Mouse (Mus musculus) adrenal gland, adult (tissue): ENCODE measurements around the gene Serpinh1.

Source experiments
- DNase-seq, 2 experiments: peaks; one replicate each; pipeline ENCODE4 v3.0.0; 2022 to 2023; ENCODE audit warnings: low spot score in 1 of 2; ENCODE audit not compliant: inconsistent age in 2 of 2

The Serpinh1 gene

DNA sequence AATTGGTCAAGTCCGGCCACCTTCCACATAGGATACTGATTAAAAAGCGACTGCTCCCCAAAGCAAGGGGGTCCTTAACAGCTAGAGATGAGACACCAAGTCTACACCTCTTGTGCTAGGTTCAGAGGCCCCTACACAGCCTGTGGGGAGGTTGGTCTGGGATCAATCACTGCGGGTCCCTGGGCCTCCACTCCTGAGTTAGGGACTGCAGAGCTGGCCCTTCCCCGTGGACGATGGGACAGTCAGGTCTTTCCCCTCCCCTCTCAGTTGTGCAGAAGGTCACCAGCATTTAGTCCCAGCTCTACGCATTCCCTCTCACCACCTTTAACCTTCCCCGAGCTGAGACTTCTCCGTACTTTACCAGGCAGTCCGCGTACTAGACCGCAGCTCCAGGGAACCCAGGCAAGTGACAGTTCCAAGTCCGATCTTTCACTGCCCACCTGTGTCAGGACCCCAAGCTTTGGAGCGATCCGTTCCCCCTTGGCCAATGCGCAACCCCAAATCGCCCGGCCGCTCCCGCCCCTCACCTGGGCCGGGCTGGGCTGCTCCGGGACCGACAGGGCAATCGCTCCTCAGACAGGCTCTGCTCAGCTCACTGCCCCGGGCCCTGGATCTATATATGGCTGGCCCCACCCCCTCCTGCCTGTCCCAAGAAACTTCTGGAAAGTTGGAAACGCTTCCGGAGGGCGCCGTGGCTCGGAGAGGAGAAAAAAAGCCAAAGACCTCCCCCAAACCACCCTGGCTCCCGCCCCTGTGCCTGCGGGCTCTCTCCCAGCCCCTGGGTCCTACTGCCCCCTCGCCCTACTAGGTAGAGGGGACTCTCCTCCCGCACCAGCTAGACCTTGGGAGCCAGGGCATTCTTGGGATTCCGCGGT is at the start of gene Serpinh1:
Serpinh1 (minus strand) TSS at position 714 of the 875 bp plus-strand sequence.
- DNase-seq, result peak; percentile 90 to 95

DNA sequence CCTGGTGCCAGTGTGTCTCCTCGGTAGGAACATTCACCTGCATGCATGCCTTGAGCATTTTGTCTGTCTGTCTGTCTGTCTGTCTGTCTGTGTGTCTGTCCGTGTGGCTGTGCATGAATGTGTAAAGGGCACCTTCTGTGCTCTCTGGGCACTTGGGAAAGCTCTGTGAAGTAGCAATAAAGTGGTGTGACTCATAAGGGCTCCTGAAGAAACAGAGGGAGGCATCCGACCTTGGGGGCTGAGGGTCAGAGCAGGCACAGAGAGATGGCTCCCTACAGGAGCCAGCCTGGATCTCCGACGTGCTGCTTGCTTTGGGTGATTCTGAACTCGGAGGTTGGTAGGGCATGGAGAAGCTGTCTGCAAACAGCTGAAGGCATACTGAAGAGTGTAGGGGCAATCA is 49.4 kb upstream of the Serpinh1 start:
- peak; percentile 40 to 60 for DNase-seq

DNA sequence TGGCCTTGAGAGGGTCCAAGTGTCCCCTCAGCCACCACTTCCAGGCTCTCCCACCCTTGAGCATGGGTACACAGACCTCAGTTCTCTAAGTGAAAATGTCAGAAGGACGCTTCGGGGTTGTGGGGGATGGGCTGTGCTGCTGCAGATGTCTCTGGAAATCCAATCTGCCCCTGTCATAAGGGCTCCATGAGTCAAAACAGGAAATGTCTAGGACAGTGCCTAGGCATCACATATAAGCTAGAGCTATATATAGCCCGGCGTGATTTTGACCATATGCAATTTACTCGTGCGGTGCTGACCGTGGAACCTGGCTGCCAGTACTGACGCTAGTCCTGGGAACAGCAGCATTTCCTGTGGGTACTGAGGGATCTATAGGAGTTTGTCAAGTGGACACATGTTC is 48.3 kb upstream of the Serpinh1 start:
- no peak for DNase-seq

DNA sequence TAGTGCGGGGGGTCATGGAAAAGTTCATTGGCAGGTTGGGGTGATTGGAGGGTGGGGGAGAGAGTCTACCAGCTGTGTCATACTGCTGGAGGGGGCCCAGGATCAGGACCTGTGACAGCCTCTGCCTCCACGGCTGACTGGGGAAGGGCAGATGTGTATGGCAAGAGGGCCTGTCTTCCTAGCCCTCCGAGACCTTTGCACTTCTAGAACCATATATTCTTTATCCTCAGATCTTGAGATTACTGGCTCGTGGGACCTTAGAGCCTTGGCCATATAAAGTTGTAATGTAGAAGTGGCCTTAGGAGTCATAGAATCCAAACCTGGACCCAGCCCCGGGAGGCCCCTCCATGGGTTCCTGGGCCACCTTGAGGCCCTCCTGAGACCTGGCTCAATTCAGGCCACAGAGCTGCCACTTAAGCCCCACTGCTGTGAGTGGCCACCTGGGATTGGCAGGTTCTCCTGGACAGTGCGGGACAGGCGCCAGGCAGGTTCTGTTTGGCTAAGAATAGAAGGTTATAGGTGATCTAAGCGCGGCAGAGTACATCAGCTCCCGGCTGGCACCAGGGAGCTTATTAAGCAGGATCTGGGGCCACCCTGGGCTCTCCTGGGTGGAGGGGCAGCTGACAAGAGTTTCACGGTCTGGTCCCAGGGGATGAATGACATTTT is 44.1 kb upstream of the Serpinh1 start:
- no peak for DNase-seq

DNA sequence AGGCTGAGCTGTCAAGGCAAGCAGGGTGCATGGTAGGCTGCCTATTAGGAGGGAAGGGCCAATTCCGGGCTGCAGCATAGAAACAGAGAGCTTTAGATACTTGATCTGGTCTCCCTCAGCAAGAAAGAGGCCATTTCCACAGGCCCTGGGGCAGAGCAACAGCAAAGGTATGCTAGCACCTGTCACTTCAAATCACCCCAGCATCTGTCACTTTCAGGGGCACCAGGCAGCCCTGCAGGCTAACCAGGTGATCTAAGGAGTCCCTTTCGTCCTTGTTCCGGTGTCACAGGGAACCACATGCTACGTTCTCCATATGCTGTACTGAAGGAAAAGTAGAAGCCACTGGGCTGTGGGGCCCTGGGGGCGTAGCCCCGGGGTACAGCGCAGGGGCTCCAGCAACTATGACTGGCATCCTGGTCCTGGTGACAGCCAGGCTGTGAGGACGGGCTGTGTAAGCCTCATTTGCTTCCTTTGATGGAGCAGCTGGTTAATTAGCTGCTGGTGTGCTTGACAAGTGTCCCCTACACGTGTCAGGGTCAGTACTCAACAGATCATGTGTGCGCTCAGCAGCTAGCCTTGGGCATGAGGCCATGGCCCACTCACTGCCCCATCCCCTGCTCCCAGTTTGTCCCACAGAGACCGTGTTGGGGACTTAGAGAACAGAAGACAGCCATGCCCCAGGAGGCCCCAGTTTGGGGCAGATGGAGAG is 43.0 kb upstream of the Serpinh1 start:
- peak; percentile 40 to 70 for DNase-seq

DNA sequence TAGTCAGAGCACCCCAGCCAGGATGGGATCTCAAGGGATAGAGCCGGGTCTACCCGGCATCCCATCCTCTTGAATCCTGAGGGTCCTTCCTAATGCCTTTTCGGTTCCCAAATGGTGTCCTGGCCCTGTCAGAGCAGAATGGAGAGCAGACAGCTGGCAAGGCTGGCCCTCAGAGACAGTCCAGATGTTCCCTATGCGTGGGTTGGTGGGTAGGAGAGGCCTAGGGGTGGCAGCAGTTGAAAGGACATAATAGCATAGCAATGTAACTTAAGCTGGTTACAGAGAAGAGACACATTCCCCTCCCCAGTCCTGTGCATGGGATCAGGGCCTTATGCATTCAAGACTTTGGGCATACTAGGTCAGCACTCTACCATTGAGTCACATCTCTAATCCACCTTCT is 42.3 kb upstream of the Serpinh1 start:
- DNase-seq, result no peak

DNA sequence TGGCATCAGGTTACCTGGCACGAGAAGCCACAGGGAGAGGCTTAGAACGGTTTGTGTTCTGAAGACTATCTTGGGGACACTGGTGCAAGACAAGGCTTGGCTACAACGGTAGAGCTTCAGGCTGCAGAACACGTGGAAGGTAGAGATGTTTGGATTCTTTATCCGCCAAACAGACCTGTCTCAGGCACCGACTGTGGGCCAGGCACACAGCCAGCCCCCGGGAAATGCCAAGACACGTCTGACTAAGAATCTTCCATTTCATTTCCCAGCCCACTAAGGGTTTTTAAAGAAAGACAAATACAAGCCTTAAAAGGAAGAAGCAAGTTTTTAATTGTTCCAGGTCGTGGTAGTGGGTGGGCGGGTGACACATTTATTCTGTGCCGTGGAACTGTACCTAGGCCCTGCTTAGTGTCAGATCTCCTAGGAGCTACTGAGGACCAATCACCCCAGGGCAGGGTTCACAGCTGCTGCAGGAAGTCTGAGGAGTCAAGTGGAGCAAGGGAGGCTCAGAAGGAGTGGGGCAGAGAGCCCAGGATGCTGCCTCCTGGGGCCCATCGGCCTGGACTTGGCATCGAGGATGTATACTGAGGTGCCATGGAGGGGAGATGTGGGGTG is 40.8 kb upstream of the Serpinh1 start:
- no peak for DNase-seq

DNA sequence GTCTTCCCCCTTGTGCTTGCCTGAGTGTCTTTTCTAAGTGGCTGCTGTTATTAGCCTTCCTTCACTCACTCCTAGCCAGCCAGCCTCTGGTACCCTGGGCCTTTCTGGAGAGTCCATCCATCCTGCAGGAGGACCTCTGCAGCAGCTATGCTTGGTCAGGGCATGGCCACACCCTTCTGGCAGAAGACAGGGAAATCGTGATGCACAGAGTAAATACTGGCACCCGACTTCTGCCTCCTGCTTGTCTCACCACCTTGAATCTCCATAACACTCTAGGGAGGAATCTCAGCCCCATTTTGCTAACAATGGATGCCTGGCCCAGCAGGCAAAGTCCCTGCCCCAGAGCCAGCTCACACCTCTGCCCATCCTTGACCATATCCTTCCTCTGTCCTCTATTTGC is 39.7 kb upstream of the Serpinh1 start:
- DNase-seq, result no peak

DNA sequence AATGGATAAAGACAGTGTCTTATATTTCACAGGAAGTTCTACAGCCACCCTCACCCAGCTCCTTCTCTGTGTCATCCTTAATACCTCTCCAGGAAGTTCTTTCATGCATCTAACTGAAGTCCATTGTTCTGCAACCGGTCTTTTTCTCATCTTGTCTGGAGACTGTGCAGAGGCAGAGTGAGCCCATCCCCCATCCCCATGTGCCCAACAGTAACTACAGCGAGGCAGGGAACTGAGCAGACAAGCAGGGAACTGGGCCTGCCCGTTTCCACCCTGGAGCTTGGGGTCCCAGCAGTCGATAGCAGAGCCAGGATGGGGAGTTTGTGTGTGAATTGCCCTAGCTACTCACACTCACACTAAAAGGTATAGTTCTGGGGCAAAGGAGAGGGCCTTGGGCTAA is 37.5 kb upstream of the Serpinh1 start:
- no peak for DNase-seq

DNA sequence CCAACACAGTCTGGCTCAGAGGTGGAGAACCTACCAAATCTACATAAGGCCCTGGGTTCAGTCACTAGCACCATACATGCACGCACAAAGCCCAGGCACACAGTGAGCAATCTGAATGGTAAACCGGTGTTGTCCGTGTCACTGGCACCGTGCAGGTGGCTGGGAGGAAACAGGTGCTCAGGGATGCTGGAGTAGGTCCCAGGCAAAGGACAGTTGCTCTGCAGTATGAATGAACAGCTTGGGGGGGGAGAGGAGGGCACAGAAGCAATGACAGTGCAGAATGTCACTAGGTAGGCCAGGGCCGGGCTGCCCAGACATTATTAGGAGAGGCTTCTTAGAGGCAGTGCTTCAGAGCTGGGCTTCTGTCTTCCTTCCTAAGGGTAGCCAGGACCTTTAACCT is 34.3 kb upstream of the Serpinh1 start:
- DNase-seq, result no peak

DNA sequence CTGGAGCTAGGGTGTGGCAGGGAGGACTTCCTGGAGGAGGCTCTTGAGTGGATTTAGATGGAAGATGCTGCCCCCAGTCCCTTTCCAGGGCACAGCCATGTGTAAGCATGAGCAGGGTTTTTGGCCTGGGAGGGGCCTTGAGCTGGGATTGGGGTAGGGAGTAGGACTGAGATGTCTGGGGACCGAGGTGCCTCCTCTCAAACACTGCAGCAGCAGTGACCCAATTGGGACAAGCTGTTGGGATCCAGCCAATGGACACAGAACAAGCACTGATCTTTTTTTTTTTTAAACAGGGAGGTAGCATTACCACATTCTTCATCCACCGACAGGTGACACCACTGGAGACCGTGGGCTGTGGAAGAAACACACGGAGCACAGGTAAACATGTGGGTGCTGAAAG is 33.8 kb upstream of the Serpinh1 start:
- DNase-seq, result no peak

DNA sequence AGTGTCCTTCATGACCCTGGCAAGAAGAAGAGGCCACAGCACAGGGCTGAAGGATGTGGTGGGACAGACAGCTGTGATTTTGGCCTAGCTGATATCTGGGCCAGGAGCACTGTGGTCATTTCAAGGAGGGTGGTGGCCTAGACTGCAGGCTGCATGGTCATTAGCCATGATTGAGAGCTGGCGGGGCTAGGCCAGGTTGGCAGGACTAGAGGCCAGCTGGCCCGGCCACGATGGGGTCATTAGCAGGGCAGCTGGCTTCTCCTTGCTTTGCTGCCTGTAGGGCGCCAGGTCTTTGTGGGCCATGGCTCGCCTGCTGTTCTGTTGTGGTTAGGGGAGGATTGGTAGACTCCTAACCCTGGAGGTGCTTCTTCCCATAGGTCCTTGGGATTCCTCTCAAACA is 33.0 kb upstream of the Serpinh1 start:
- peak in 1 of 2 experiments; percentile 64 for DNase-seq

DNA sequence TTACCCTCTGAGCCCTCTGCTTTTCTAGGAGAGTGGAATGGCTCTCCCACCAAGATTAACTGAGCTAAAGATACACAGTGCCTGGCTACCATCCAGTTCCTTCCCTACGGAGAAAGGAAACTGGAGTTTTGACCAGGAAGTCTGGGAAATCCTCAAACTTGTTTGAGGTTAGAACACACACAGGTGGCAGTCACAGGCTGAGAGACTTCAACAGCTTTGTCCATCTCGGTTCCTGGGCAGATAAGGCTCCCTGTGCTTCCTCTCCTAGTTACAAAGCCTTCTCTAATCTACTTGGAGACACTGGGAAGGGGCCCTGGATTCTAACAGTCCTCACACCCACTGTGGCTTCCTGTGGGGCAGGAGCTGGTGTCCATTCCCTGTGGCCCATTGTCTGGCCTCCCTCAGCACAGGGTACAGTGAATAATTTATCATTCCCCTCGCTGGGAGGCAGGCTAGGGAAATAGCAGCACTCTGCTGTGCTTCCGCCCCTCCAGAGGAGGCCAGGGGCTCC is 31.1 kb upstream of the Serpinh1 start:
- DNase-seq, result peak in 1 of 2 experiments; percentile 60

DNA sequence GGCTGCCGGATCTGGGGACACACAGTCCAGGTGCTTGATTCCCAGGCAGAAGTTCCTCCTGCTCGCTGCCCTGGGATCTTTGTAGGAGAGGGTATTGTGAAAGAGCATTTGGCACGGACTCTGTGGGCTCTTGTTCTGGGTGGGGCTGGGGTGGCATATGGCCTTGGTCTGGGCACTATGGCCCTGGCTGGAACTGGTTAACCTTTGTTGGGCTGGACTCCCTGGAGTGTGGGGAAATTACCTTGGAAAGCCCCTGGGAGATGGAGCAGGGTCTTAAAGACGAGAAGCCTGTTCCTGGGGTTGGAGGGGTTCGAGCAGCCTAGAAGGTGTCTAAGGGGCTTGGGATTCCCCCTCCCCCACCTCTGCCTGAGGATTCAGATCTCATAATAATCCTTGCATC is 30.2 kb upstream of the Serpinh1 start:
- DNase-seq, result peak; percentile 61 to 76

DNA sequence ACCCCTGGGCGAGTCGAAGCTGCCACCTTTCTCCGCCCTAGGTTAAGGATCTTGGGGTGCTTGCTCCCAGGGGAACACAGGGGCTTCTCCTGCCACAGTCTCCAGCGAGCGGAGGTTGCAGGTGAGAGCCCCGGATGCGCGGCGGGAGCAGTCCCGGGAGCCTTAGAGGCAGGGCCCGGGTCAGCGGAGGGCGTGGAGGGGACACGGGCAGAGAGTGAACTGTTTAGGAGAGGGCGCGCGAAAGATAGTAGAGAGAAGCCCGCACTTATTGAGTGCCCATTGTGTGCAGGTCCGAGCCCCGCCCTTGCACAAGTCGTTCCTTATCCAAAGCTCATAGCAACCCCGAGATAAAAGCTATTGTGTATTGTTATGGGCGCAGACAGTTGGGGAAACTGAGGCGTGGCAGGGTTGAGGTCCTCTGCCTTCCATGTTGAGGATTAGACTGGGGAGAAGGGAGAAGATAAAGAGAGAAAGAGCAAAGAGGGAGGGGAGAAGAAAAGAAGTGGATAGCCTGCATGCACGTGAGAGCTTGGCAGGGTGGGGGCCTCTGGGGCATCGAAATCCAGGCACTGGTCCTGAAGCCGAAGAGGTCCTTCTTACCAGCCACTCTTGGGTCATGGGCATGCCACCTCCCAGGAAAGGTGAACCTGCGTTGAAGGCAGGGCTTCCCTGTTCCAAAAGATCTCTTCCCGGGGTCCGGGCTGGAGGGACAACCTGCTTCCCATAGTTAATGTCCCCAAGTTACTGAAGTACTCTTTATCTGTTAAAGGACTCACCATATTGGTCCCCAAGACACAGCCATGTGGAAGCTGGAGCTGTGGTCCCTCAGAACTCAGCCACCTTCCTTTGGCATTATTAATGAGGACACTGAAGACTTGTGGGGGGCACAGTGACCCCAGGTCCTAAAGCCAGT is 29.3 kb upstream of the Serpinh1 start:
- peak in 1 of 2 experiments; percentile 52 for DNase-seq

DNA sequence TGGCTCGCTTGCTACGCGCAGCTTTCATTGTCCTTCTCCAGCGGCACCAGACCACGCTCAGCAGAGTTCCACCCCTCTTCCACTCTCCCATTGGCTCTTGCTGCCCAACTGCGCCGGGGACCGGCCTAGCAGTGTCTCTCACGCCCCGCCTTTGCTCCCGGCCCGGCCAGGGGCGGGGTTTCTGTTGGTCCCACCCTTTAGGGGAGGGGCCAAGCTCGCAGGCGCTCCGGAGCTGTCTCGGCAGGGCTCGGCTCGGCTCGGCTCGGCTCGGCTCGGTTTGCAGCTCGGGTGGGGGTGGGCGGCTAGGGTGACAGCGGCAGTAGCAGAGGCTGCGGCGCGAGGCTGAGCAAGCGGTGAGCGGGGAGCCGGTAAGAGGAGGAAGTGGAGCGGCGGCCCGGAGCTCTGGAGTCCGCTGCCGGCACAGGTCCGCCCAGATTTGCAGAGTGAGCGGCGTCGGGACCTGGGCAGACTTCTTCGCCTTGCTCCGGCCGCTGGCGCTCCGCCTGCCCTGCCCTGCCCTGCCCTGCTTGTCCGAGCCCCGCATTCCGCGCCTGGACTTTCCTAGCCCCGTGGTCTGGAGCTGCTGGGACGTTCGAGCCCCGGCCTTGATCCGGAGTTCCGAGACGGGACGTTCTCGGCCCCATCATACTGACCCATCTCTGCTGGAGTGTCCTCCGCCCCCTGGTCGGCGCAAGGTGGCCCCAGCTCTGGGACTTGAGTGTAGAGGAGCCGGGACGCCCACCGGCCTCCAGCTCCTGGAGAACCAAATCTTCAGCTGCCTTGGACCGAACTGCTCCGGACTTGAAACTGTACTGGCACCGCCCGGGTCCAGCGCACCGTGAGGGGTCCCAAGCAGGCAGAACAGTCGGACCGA is 28.4 kb upstream of the Serpinh1 start, which contains the start of gene Gdpd5:
Gdpd5 (plus strand) TSS at position 201 of the 874 bp plus-strand sequence.
- DNase-seq, result peak; percentile 100

DNA sequence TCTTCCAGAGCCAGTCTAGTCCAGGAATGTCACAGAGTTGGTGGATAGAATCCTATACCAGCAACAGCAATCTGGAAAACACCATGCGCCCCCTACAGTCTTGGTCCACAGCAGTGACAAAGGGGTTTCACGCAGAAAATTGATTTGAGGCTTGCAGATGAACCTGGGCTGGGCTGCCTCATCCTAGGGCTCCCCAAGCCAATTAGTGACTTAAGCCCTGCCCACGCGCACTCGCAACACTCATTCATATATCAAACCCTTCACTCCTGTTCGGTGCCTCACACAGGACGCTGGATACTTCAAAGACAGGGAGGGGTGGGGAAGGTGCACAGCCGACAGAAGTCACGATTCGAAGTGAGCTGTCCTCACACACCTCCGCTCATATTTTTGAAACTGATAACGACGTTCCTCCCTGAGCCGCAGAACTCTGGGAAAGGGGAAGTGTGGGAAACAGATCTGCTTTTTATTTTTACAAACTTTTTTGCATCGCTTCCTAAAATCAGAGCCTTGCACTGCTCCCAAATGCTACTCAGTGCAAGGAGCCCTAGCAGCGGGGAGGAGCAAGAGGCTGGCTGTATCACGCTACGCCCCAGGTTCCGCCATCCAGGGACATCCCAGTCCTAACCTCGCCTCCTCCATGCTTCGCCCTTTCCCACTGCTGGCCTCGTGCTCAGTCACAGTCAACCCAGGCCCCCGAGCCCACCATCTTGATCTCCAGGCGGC is 27.6 kb upstream of the Serpinh1 start:
- DNase-seq, result peak in 1 of 2 experiments; percentile 44

DNA sequence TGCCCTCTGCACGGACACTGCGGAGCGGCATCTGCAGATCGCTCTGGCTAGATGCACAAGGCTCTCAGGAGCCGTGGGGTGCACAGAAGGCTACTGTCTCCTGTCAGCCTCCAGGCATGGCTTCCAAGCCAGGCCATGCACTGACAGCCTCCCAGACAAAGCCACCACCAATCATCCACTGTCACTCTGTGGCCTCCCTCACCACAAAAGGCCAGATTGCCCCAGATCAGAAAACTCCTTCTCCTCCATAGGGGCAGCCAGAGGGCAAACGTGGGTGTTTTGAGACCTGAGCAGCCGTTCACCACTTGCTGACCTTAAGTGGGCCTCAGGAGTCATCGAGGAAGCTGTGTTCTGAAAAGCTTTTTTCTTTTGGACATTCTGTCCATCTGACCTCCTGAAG is 25.8 kb upstream of the Serpinh1 start:
- no peak for DNase-seq
